Mouse (Mus musculus): Measurements from ENCODE around the gene Sh3d19.

Gene Sh3d19

DNA sequence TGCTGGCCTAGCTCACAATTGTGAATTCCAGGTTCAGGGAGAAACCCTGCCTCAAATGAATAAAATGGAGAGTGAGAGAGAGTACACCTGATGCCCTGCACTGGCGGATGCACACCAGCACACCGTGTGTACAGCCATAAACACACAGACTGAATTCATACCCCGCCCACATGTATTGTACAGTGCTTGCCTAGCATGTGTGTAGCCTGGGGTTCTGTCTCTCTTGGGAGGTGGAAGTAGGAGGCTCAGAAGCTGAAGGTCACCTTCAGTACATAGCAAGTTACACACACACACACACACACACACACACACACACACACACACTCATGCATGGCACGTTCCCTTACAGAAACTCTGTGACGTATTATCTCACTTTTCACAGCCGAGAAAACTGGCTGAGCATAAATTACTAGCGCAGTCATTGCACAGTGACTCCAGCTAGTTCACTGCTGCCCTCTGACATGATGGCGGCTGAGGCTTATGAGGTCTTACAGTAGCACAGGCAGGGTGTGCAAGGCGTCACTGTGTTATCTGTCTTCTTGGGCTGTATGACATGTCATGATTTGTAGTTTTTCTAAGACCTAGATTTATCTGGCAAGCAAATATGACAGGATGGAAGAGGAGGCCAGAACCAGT, 62.7 kb downstream of the Sh3d19 start:
- no peak for DNase-seq

DNA sequence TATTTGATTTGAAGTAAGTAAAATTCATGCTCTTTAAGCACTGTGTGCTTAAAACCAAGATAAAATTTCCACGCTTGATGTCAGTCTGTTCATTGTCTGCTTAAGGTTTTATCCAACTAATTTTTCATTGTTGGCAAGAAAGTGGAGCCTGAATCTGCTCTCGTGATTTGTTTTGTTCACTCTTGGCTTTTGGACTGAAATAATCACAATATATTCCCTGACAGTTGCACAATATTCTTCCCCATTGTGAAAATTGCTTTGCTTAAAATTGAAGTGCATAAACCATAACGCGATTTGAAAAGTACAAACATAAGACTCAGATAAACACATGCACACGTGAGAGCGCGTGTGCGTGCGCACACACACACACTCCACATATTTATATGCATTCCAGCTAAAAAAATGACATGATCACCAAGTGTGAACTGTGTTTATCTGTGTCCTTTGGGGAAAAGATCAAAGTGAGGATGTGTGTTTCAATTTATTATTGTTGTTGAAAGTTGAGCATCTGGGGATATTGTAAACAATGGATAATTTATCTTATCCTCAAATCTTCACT, 67.1 kb downstream of the Sh3d19 start:
- DNase-seq: no peak

DNA sequence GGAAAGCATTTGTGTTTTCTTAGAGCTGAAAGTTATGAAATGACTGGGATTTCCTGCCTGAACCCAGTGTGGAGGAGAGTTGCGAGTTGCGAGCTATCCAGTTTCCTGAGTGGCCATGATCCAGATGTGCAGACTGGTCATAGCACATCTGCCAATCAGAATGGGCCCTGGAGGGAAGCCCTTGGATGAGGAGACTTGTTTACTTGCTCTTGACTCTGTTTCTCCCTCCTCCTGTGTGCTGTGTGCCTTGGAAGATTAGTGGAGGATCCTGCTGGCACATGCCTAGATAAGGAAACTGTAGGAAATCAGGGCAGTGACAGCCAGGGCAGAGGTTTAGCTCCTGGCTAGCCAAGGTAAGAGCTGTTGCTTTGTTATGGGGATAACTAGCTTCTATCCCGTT, 67.7 kb downstream of the Sh3d19 start:
- DNase-seq: no peak

DNA sequence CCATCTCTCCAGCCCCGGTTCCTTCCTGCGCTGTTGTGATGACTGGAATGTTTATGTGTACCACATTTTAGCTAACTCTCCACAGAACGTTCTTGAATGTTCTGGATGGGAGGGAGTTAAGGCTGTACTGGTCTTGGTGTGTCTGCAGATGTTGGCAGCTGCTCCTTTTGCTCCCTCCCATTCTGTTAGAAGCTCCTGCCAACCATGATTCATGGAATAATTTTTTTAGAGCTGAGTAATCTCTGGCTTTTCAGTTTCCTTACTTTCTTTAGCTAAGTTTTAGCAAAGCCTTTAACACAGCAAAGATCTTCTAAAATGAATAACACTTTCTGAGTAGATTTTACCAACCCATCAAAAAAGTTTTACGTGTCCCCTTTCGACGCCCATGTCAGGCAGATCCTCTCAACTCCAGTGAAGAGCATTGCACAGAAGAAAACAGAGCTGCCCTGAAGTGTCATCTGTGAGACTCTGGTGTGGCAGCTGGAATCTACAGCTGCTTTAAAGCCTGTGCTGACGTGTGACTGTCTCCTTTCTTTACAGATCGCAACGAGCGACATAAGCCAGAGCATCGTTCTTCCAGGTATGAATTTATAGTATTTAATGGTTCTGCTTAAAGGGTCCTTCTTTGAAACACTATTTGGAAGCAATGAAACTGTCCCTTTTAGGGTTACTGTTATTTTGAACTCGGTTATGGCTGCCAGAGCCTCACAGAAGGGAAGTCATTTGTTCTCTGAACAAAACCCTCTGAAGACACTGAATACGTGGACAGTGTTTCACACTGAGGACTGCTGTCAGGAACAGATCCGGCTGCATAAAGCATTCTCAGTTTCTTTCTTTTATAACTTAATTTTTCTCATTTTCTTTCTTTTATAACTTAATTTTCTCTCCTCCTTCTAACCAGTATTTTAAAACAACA, 69.6 kb downstream of the Sh3d19 start:
- DNase-seq: no peak

DNA sequence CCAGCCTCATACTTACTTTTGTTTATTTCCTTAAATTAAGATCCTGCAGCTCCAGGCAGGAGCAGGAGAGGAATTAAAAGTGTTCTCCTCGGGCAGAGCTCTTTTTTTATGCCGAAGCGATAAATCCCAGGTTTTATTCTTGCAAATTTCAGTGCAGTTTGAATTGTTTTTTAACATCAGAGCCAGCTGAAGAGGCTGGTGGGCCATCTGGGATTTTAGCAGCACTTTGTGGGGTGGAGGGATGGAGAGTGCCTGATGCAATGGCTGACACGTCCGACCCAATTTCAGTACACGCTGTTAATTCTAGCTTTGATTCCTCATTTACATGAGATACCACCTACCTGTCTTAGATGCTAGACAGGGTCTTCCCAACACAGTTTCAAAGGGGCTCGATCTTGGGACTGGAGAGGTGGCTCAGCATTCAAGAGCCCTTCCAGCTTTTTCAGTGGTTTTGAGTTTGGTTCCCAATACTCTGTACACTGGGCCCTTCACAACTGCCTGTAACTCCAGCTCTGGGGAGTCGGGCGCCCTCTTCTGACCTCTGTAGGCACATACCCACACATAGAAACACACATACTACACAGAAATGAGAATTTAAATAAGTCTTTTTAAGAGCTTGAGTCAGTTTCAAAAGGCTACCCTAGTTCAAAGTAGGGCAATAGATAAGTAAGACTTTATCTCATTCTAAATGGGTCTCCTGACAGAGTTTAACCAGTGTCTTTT, 76.9 kb downstream of the Sh3d19 start:
- no peak for DNase-seq

DNA sequence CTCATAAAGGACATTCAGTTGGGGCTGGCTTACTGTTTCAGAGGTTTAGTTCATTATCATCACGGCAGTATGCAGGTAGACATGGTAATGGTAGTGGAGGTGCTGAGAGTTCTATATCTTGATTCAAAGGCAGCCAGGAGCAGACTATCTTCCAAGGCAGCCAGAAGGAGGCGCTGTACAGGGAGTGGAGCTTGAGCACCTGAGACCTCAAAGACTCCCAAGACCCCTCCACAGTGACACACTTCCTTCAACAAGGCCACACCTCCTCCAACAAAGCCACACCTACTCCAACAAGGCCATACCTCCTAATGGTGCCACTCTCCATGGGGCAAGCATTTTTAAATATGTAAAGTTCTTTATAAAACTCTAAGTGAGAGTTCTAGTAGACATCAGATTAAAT, 78.1 kb downstream of the Sh3d19 start:
- no peak for DNase-seq

DNA sequence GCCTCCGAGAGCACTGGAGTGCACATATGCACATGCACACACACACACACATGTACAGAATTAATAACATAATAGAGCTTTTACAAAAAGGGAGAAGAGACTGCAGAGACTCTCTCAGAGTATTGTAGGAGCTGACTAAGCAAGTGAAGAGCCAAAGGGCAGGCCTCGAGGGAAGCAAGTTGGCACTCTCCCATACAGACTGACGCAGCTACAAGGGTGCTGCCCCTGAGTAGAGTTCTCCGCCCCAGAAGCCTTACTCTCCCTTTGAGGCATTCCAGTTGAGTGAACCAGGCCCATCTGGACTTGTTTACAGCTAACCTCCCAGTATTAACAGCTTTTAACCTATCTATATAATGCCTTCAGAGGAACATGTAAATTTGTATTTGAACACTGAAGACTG, 85.8 kb downstream of the Sh3d19 start:
- peak; percentile 18 to 32 for DNase-seq

DNA sequence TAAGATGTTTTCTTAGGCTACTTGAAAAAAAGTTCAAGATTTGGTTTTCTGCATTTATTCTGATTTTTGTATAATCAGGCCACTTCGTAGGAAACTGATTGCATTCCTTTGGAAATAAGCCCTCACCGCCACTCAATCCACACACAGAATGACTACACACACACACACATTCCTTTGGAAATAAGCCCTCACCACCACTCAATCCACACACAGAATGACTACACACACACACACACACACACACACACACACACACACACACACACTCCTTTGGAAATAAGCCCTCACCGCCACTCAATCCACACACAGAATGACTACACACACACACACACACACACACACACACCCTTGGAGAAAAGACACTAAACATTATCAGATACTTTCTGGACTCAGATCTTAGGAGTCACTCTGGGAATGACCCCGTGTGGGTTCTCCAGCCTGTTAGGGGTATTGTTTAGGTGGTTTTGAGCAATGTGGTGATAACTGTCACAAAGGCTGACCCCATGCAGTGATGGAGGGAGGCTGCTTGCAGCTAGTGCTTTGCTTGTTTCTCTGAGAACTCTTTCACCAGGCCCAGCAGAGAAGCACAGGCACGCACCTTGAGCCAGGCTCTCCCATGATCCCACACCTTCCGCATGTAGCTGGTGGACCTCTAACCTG, 86.7 kb downstream of the Sh3d19 start:
- DNase-seq: no peak

DNA sequence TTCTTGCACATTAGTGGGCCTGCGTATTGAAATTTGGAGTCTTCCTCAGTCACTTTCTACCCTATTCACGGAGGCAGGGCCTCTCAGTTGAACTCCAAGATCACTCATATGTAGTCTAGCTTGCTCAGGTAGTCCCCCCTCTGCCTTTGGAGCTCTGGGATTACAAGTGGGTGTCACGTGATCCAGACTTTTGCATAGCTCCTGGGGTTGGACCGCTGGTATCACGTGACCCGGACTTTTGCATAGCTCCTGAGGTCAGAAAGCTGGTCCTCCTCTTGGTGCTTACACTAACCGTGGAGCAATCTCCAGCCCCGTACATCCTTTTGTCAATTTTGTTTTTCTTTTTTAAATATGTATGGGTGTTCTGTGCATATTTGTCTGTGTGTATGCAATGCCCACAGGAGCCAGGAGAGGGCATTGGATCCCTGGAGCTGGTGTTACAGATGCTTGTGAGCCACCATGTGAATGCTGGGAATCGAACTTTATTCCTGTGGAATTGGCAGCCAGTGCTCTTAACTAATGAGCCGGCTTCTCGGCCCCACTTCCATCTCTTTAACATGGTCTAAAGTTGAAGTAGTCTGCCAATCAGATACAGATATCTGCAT, 98.8 kb downstream of the Sh3d19 start:
- peak in 1 of 2 experiments; percentile 14 for DNase-seq

DNA sequence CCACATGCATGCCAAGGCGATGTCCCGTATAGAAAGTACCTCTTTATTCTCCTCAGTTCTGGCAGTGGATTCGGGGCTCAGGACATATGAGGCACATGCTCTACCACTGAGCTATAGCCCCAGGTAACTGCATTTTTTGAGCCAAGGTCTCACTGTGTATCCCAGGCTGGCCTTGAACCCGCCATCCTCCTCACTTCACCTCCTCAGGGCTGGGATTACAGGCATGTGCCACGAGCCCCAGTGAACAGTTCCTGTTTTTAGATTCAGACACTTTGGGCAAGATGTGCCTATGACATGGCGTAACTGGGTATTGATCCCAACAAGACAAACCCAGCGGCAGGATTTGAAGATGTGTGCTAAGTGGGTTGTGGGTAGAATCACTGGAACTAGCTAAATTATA, 99.9 kb downstream of the Sh3d19 start:
- DNase-seq: no peak

DNA sequence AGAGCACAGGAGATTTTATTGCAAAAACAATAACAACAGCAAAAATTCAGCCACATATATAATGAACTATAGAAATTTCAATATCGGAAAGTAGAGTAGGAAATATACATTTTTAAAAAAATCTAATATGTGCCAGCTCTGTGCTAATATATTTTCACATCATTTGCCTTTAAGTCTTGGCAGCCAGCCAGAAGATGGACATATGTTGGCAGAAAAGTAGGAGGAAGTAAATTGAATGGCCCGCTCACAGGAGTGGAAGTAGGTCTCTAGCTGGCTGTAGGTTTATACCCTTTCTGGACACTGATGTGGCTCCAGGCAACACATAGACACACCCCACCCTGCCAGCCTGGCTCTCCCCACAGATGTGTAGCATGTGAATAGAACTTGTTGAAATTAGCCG, 101.2 kb downstream of the Sh3d19 start:
- DNase-seq: peak; percentile 35 to 36

DNA sequence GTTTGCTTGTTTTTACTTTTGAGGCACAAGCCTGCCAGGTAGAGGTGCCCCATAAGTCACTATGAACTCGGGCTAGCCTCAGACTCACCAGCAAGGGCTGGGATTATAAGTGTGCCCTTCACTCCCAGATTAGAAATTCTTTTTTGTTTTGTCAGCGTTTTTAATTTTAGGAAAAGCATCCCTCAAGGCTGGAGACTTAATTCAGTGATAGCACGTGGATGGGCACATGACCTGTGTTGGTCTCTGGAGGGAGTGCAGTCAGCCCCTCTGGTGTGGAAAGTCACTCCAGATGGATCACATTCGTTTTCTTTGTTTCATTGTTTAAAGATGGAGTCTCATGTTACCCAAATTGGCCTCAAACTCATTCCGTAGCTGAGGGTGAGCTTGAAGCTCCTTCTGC, 102.0 kb downstream of the Sh3d19 start:
- no peak for DNase-seq

DNA sequence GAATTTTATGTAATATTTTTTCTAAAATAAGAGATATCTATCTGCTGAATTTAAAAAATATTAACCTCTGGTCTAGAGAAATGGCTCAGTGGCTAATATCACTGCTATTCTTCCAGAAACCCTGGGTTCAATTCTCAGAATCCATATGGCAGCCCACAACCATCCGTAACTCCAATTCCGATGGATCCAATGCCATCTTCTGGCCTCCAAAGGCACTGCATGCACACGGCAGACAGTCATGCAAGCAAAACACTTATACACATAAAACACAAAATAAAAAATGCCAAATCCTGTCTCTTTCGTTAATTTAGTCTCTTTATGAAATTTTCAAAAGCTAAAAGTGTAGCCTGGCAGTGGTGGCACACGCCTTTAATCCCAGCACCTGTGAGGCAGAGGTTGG, 104.7 kb downstream of the Sh3d19 start:
- DNase-seq: peak in 1 of 2 experiments; percentile 12

DNA sequence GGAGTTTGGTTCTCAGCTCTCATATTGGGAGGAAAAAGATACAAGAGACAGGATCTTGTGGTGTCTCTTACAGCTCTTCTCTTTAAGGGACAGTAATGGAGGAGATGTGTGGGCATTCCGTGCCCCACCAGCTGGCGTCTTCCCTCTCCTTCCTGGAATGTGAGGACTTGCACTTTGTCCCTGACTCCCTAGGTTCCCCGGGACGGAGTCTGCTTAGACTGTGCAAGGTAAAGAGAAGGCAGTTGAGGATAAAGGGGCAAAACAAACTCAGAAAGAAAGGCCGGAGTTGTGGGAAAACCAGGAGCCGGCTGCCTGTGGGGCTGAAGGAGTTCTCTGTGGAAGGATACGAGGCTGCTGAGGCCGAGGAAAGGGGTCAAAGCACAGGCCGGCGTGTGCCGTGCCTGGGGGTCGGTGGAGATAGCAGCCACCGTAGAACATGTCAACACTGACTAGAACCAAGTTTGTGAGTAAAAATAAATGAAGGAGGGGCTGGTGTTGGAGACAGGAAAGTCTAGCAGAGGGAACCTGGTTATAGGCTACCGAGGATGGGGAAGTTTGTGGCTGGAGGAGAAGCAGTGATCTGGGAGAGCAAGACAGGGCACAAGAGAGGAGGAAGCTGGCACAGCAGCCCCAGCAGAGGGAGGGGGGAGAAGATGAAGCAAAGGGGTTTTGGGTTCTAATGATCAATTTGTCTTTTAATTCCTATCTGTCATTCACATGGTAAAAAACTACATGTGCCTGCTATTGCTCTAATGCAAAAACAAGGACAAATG, 105.8 kb downstream of the Sh3d19 start:
- no peak for DNase-seq

DNA sequence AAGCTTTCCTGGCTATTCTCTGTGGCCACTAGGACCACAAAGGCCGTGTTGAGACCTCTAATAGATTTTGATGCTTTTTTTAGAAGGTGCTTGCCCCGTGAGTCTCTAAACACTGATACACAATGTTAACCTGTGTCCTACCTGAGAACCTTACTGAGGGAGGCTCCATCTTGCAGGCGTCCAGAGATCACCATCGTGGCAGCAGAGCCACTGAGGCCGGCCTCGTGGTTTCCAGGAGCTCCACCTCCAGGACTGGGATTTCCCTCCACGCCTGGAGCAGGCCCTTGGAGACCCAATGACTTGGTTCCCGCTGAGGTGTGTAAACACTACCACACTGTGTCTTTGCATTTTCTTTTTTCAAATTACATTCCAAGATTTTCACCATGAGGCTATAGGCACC, 112.1 kb downstream of the Sh3d19 start:
- no peak for DNase-seq

DNA sequence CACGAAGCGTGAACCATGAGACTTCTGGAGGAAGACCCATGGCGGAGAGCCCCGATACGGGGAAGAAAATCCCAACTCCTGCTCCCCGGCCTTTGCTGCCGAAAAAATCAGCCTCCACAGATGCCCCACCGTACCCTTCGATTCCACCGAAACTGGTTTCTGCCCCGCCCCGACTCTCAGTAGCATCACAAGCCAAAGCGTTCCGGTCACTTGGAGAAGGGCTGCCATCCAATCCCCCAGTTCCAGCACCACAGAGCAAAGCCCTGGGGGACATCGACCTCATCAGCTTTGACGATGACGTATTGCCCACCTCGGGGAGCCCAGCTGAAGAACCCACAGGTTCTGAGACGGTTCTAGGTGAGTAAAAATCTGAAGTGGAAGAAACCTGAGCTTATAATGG, 114.1 kb downstream of the Sh3d19 start:
- peak in 1 of 2 experiments; percentile 11 for DNase-seq

DNA sequence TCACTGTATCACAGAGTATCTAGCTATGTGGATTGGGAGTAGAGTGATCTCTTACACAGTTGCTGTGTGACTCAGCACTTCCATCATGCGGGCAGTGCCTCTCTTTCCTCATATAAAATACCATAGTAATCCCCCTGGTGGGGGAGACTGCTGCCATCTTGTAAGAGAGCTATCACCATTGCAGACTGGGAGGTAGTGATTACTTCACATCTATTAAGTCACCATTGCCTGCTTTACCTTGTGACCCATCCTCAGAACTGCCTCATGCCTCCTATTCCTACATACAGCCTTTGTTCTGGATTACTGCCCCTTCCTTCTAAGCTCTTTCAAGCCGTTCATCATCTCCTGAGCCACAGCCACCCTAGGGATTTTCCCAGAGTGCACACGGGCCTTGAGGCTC, 117.0 kb downstream of the Sh3d19 start:
- DNase-seq: no peak

DNA sequence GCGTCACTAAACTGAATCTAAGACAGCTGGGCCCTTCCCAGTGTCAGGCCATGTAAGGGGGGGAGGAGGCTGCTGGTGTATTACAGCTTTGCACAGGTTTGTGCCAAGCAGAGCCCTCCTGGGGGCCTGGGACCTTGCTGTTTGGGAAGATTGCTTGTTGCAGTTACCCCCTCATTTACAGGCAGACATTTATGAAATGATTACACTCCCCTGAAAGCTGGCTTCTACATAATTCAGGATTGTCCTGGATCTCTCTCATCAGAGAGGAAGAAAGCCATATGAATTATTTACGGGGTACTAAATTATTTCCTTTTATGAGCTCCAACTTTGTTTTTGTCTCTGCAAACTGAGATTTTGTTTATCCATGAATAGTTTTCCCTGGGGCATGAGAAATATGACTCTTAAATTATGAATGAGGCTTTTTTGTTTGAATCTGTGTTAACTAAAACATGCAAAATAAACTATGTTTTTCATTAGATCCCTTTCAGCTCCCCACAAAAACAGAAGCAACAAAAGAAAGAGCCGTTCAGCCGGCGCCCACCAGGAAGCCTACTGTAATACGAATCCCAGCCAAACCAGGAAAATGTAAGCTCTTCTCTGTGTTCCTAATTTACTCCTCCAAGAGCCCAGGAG, 122.4 kb downstream of the Sh3d19 start:
- DNase-seq: peak; percentile 60 to 72

DNA sequence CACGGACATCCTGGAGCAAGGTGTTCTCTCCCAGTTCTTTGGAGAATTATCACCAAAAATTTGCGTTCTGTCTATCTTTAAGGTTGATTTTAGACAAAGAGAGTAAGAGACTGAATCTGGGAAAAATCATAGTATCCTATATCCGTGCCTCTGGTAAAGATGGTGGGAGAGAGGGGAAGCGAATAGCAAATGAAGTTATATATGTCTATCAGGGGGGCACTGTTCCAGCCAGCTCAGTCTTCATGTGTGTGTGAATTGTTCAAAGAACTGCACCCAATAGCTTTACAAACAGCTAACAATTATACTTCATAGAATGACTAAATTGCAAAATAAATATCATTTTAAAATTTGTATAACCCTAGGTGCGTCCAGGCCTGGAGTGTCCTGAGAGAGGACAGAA, 123.0 kb downstream of the Sh3d19 start:
- DNase-seq: no peak

DNA sequence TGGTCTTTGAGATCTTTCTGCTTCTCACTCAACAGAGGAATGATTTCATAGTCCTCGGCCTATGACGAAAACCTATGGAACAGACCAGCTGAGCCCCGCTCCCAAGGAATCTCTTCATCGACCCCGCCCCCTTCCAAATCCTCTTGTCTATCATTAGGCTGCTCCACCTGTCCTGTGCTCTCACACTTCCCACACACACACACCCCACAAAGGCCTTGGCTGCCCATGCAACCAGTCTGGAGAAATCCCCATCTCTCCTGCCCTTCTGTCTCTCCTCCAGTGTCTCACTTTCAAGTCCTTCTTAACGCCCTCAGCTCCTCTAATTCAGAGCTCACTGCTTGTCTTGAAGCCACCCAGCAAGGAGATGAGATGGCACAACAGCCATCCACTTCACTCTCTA, 131.0 kb downstream of the Sh3d19 start:
- DNase-seq: no peak

All from cerebellum, postnatal 10 days (tissue).